Mouse (Mus musculus) liver, adult 2 months (tissue): Measurements from ENCODE around the gene Ttyh3. TPM values are rescaled to one million over a fixed set of nuclear protein-coding genes. Genes with fewer than 3 reads are reported as not detected.

Experiments used
- DNase-seq: peaks from one replicate; pipeline ENCODE4 v3.0.0-alpha.2; 2011; ENCODE audit warnings: low read depth, low spot score; ENCODE audit errors: extremely low read depth
- H3K27ac ChIP-seq: fragments of 200-500 bp; replicated peaks from 2 replicates; pipeline ENCODE4 v1.5.1; 2012; ENCODE audit warnings: low read depth, mild to moderate bottlenecking, control low read depth, inconsistent platforms, low read length; ENCODE audit not compliant: insufficient read depth
- H3K27me3 ChIP-seq: fragments of 200-500 bp; 2 replicates; pipeline ENCODE4 v1.6.1; 2012; ENCODE audit warnings: mild to moderate bottlenecking, moderate library complexity, low read length, inconsistent platforms; ENCODE audit not compliant: control insufficient read depth, insufficient read depth
- H3K36me3 ChIP-seq: fragments of 200-500 bp; 2 replicates; pipeline ENCODE4 v1.6.1; 2012; ENCODE audit warnings: low read length, inconsistent platforms; ENCODE audit not compliant: control insufficient read depth, insufficient read depth
- H3K4me1 ChIP-seq: fragments of 200-500 bp; 2 replicates; pipeline ENCODE4 v1.6.1; 2011; ENCODE audit warnings: low read length; ENCODE audit not compliant: control insufficient read depth, insufficient read depth
- H3K4me3 ChIP-seq: fragments of 200-500 bp; 2 replicates; pipeline ENCODE4 v1.5.1; 2011; ENCODE audit warnings: low read depth, mild to moderate bottlenecking, control low read depth, low read length, moderate library complexity; ENCODE audit not compliant: insufficient read depth
- H3K79me2 ChIP-seq: fragments of 200-500 bp; 2 replicates; pipeline ENCODE4 v1.6.1; 2012; ENCODE audit warnings: inconsistent platforms, mild to moderate bottlenecking, low read length, moderate library complexity; ENCODE audit not compliant: control insufficient read depth, insufficient read depth
- H3K9ac ChIP-seq: fragments of 200-500 bp; 2 replicates; pipeline ENCODE4 v1.6.1; 2012; ENCODE audit warnings: low read depth, mild to moderate bottlenecking, control low read depth, inconsistent platforms, low read length
- CTCF ChIP-seq: fragments of 200-500 bp; IDR thresholded peaks from 2 replicates; pipeline ENCODE4 v1.5.1; 2011; ENCODE audit warnings: low read depth, low read length, control low read depth
- POLR2A ChIP-seq: fragments of 200-500 bp; IDR thresholded peaks from 2 replicates; pipeline ENCODE4 v1.6.1; 2011; ENCODE audit warnings: low read length, control low read depth; ENCODE audit not compliant: insufficient read depth; ENCODE audit errors: extremely low read depth
- WGBS: fragments of 180-500 bp; shearing (Covaris S2); methylation state at CpG from one replicate; pipeline ENCODE4 v1.1.7; 2018; 5-methylcytosine and 5-hydroxymethylcytosine counted together
- polyA plus RNA-seq: library from polyadenylated mRNA; depleted of rRNA; stranded (reverse); fragments of >200 nt; gene quantifications from 2 replicates; pipeline ENCODE4 v1.2.3, GENCODE M21; 2012
- total RNA-seq: library from RNA; depleted of rRNA; stranded (reverse); fragments of >200 nt; gene quantifications from 2 replicates; pipeline ENCODE4 v1.2.3, GENCODE M21; 2014

Gene Ttyh3
- total and polyA plus RNA-seq, 2 experiments: 1.9 to 8.6 TPM

DNA sequence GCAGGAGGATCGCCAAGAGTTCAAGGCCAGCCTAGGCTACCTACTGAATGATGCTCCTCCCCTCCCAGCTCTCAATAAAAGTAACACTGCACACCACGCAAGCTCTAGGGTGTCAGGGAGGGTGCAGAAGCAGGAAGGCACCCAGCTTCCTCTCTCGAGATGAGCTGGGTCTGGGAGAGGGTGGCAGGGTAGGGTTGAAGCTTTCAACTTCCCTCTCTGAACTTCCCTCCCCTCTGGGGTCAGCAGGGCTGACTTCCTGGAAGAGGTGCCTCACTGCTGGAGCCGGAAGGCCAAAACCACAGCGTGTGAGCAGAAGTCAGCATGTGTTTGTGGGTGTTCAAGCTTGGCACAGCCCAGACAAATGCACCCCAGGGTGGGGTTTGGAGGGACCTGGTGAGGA is 31.1 kb downstream of the Ttyh3 start:
- TF ChIP-seq CTCF: no peak
- TF ChIP-seq POLR2A: no peak
- Histone ChIP-seq H3K79me2 (no peaks in the 10 kb centered on the region), H3K9ac (no peak overlapping the region), H3K27me3 (no peaks in the 10 kb centered on the region), H3K36me3 (no peaks in the 10 kb centered on the region), H3K4me3 (no peak overlapping the region), H3K27ac (peak overlapping the region; percentile 83), H3K4me1 (no peaks in the 10 kb centered on the region; the same call in 1 of the 2 replicates)
- DNase-seq: peak; percentile 56
- 64% methylated on average over 5 of the region's 5 CpGs for WGBS

DNA sequence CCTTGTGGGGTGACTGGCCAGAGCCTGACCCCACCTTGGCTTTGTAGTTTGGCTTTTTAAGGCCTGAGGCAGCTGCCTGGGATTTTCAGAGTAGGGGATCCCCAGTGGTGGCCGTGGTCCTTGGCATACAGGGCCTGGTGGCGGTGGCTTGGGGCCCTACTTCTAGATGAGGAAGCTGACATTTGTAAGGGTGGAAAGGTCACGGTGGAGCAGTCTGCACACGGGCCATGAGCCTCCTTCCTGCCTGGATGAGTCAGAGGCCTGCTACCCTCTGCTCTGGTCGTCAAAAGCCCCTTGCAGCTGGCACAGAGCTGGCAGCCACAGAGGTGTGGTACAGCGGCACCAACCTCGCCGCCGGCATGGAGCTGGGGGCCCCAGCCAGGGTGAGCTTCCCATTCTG is 32.1 kb downstream of the Ttyh3 start:
- peak overlapping the region; percentile 83 for H3K27ac ChIP-seq
- no peaks in the 10 kb centered on the region for H3K27me3 ChIP-seq
- WGBS: 71% methylated on average over 9 of the region's 9 CpGs
- no peak for TF ChIP-seq POLR2A
- no peak for TF ChIP-seq CTCF
- no peaks in the 10 kb centered on the region for H3K36me3 ChIP-seq
- peak; percentile 29 for DNase-seq
- no peaks in the 10 kb centered on the region for H3K79me2 ChIP-seq
- no peak overlapping the region for H3K4me3 ChIP-seq
- no peaks in the 10 kb centered on the region; the same call in 1 of the 2 replicates for H3K4me1 ChIP-seq
- H3K9ac ChIP-seq: no peak overlapping the region

DNA sequence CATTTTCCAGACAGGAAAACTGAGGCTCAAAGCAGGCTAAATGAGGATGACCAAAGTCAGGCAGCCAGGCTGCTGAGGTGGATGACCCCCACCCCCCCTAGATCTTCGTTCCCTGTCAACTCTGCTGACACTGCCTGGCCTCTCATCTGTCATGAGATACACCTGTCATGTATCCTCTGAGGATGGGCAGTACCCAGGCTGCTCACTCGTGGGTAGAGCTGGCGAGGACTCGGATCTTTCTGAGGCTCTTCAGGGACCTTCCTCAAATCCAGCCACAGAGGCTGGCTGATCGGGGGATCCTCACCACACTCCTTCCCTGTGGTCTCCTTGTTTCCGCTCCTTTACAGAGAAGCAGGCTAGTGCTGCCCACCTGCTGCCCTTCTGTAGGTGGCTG is 32.7 kb downstream of the Ttyh3 start:
- no peaks in the 10 kb centered on the region; the same call in 1 of the 2 replicates for H3K4me1 ChIP-seq
- 68% methylated on average over 6 of the region's 6 CpGs for WGBS

DNA sequence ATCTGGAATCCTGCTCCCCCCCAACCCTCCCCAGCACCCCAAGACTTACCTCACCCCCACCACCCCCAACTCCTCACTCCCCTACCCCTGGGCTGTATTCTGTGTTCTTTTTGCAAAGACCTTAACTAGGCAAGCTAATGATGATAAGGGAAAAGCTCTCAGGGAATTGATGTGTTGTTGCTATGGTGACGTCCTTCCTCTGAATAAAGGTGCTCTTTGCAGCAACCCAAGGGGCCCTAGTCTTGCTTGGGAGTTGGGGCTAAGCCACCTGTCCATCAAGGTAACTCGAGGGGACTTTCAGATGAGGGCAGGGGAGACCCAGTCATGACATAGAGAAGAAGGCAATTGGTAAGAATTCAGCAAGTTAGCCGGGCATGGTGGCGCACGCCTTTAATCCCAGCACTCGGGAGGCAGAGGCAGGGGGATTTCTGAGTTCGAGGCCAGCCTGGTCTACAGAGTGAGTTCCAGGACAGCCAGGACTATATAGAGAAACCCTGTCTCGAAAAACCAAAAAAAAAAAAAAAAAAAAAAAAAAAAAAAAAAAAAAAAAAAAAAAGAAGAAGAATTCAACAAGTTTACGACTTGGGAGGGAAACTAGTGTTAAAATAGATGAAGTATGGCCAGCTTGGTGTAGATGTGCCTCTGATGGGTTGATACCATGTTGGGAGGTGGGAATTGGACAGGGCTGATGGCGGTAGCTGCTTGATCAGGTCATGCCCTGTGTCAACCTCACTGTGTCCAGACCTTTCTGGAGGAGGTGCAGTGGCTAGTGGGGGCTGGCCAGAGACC is 33.3 kb downstream of the Ttyh3 start:
- Histone ChIP-seq H3K27ac (no peak overlapping the region), H3K4me3 (no peak overlapping the region), H3K36me3 (no peaks in the 10 kb centered on the region), H3K27me3 (no peaks in the 10 kb centered on the region), H3K79me2 (no peaks in the 10 kb centered on the region), H3K4me1 (no peaks in the 10 kb centered on the region; the same call in 1 of the 2 replicates), H3K9ac (no peak overlapping the region)
- no peak for DNase-seq
- TF ChIP-seq CTCF (no peak), POLR2A (no peak)
- 65% methylated on average over 10 of the region's 10 CpGs for WGBS

More for the DNA sequence above, 32.7 kb downstream of the Ttyh3 start:
- Histone ChIP-seq H3K79me2 (no peaks in the 10 kb centered on the region), H3K27ac (peak overlapping the region; percentile 34; the same call in 1 of the 2 replicates), H3K36me3 (no peaks in the 10 kb centered on the region), H3K27me3 (no peaks in the 10 kb centered on the region), H3K4me3 (no peak overlapping the region), H3K9ac (no peak overlapping the region)
- TF ChIP-seq CTCF (no peak), POLR2A (no peak)
- no peak for DNase-seq

DNA sequence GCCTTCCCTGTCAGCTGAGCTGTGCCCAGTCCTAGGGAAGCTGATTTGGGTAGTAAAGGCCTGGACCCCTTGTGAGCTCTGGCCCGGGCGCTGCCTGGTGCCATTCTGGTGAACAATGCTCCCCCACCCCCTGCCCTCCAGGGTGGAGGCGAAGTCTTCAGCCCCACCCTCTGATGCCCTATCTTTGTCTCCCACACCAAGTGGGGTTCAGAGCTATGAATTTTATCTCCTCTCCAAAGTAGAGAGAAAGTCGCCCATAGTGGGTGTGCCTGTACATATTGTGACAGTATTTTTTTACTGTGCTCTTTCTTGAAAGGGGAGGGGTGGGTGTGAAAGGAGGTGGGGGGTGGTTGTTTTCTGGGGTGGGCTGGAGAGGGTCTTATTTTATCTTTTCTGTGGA is 34.0 kb downstream of the Ttyh3 start:
- no peak overlapping the region for H3K4me3 ChIP-seq
- no peak for DNase-seq
- H3K4me1 ChIP-seq: no peaks in the 10 kb centered on the region; the same call in 1 of the 2 replicates
- H3K27ac ChIP-seq: no peak overlapping the region
- no peaks in the 10 kb centered on the region for H3K79me2 ChIP-seq
- 86% methylated on average over 4 of the region's 4 CpGs for WGBS
- no peak overlapping the region for H3K9ac ChIP-seq
- no peaks in the 10 kb centered on the region for H3K27me3 ChIP-seq
- TF ChIP-seq CTCF (no peak), POLR2A (no peak)
- no peaks in the 10 kb centered on the region for H3K36me3 ChIP-seq

DNA sequence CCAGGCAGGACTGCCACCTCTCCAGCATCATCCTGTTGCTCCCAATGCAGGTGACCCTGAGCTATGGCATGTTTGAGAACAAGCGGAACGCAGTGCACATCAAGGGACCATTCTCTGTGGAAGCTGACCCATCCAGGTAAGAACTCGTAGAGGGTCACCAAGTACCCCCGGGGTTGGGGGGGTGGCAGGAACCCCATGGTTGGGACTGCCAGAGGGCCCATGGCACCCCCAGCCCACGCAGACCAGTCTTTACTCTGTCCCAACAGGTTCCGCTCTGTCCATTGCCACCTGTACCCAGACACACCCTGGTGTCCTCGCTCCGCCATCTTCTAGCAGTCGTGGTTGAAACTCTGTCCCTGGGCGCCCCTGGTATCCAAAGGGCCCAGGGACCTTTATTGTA is 34.7 kb downstream of the Ttyh3 start:
- Histone ChIP-seq H3K36me3 (no peaks in the 10 kb centered on the region), H3K27ac (no peak overlapping the region), H3K79me2 (no peaks in the 10 kb centered on the region), H3K9ac (no peak overlapping the region), H3K4me1 (no peaks in the 10 kb centered on the region; the same call in 1 of the 2 replicates), H3K4me3 (no peak overlapping the region), H3K27me3 (no peaks in the 10 kb centered on the region)
- WGBS: 92% methylated on average over 10 of the region's 10 CpGs
- TF ChIP-seq CTCF (no peak), POLR2A (no peak)
- DNase-seq: no peak
